Mouse (Mus musculus) macrophage (primary cell): ENCODE results near the gene Dcp1a. TPM values are rescaled to one million over a fixed set of nuclear protein-coding genes. Genes with fewer than 3 reads are reported as not detected.
"Not testable (repeated sequence)": the region's sequence is repeated elsewhere in the genome, so short reads cannot be mapped to it uniquely, and the experiment has no call there.

Experiments
- H3K27ac ChIP-seq: fragments of 350-480 bp; formaldehyde crosslinking; 2 replicates; pipeline ENCODE4 v1.9.0; 2021
- H3K36me3 ChIP-seq: fragments of 350-480 bp; formaldehyde crosslinking; 2 replicates; pipeline ENCODE4 v1.9.0; 2021; ENCODE audit errors: inconsistent target
- H3K4me3 ChIP-seq: fragments of 350-480 bp; formaldehyde crosslinking; 2 replicates; pipeline ENCODE4 v1.9.0; 2021; ENCODE audit errors: inconsistent target
- H3K79me2 ChIP-seq: fragments of 350-480 bp; formaldehyde crosslinking; 2 replicates; pipeline ENCODE4 v1.9.0; 2021; ENCODE audit errors: inconsistent target
- WGBS: methylation state at CpG from one replicate; pipeline ENCODE4 v1.1.7; 2026; ENCODE audit warnings: inconsistent platforms; ENCODE audit not compliant: missing documents; 5-methylcytosine and 5-hydroxymethylcytosine counted together
- polyA plus RNA-seq: library from polyadenylated mRNA; stranded (reverse); fragments of 250-400 nt; gene quantifications from 3 replicates; pipeline ENCODE4 v1.2.4, GENCODE M21; 2018; ENCODE audit warnings: inconsistent platforms

The Dcp1a gene
- polyA plus RNA-seq, 1 experiment from 2014 or later: 11.6 TPM

DNA sequence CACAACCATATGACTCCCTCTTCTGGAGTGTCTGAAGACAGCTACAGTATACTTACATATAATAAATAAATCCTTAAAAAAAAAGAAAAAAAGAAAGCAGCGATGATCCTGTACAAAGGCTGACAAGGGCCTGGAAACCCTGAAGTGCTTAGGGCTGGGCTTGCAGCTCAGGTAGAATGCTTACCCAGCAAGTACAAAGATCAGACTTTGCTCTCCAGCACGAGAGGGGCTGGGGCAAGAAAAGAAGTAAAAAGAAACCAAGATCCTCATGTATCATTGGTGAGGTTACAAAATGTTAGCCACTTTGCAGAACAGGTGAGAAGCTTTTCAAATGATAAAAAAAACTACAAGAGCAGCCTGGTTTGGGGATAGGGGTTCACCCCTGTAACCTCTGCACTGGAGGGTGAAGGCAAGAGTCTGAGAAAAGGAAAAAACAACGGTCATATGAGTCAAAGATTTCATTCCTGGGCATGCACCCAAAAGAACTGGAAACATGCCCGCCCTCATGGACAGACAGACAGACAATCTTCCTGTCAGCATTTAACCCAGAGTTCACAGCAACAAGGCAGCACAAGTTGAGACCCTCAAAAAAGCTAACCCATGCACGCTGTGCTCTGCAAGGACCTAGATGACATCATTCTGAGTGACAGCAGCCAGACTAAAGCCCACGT, 54.6 kb downstream of the Dcp1a start:
- 67% methylated on average over 6 of the region's 6 CpGs for WGBS
- H3K4me3 ChIP-seq: no peak overlapping the region
- no peaks in the 10 kb centered on the region for H3K36me3 ChIP-seq
- no peak overlapping the region for H3K27ac ChIP-seq
- no peaks in the 10 kb centered on the region for H3K79me2 ChIP-seq

DNA sequence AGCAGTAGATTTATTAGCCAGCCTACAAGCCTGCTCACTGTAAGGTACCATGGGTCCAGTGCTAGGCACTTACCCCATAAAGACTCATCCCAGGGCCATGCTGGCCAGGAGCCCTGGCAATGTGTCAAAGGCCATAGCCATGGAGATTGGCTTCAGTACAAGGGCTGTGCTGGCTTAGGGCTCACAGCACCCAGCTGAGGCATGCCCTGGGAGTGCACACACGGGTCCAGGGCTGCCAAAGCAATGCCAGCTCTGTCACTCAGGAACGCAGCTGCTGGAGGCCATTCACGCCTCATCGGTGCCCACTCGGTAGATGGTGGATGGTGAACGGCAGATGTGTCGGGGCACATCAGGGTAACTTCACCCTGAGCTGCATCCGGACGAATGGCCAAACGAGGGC, 62.2 kb downstream of the Dcp1a start:
- H3K4me3 ChIP-seq: no peak overlapping the region
- 87% methylated on average over 10 of the region's 10 CpGs for WGBS
- H3K36me3 ChIP-seq: no peaks in the 10 kb centered on the region
- no peaks in the 10 kb centered on the region for H3K79me2 ChIP-seq
- no peak overlapping the region for H3K27ac ChIP-seq

DNA sequence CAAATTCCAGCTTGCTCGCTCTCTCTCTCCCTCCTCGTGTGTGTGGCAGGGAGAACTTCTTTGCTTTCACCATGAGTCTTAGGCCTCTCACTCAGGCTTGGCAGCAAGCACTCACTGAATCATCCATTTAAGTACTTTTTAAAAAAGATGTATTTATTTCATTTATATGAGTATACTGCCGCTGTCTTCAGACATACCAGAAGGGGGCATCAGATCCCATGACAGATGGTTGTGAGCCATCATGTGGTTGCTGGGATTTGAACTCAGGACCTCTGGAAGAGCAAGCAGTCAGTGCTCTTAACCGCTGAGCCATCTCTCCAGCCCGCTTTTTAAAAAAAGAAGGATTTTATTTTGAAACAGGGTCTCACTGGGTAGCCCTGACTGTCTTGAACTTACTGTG, 64.0 kb downstream of the Dcp1a start:
- H3K79me2 ChIP-seq, H3K36me3 ChIP-seq, H3K27ac ChIP-seq, H3K4me3 ChIP-seq: not testable (repeated sequence)
- 95% methylated on average over 5 of the region's 5 CpGs for WGBS

DNA sequence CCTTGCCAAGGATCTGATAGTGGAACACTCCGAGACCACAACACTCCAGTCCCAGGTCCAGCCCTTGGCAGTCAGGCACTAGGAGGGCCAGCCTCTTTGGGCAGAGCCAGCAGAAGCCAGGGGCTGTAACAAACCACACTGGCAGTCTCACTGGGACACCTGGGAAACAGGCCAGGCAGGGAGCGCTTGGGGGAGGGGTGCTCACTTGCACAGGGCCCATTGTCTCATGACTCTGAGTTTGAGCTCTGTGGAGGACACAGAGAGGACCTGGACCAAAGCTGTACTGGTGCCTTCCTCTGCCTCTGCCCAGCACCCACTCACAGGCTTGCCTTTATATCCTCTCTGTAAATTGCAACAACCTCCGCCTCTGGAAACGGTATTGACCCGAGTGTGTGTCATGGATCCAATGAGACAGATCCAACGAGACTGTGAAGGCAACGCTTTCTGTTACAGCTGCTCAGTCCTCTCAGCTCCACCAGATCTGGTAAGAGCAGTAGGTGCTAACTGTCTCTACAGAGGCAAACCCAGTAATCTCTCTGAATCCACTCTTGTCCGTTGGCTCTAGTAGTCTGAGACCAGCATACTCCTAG, 68.9 kb downstream of the Dcp1a start, which contains the start of gene Tkt:
Tkt (plus strand) TSS at position 229 of the 590 bp plus-strand sequence.
- WGBS: 54% methylated on average over 8 of the region's 8 CpGs
- Histone ChIP-seq H3K4me3 (peak within 1 kb of the TSS; percentile 30; the same call in 1 of the 2 replicates), H3K27ac (peak within 1 kb of the TSS; percentile 85), H3K79me2 (peaks cover 38% of the 10 kb centered on the region), H3K36me3 (no peaks in the 10 kb centered on the region)

DNA sequence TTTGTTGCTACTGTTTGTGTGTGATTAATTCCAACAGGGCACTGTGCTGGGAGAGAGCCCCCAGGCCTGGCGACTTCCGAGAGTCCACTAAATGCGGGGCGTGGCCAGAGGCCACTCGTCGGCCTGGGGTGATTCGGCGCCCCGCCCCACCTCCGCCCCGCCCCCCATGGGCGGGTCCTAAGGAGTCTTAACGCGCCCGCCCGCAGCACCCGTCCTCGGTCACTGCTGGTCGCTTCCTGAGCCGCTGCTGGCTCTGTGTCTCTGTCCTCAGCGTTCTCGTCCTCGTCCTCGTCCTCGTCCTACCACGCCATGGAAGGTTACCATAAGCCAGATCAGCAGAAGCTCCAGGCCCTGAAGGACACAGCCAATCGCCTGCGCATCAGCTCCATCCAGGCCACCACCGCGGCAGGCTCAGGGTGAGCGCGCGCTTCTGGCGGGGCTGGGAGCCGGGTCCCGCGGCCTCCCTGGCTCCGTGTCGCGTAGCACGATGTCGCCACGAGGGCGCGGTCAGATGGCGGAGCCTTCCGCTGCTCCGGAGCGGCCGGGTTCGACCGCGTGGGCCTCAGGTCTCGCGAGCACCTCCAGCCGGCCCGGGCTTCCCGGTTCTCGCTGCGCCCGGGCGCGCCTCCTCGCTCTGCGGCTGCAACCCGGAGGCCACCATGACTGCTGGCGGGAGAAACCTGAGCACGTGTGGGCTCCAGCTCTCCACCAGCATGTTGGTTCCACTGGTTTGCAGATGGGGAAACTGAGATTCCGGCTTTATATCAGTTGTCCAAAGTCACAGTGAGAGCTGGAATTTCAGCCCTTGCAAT, 69.8 kb downstream of the Dcp1a start:
- peaks cover 48% of the 10 kb centered on the region for H3K79me2 ChIP-seq
- WGBS: 0% methylated on average over 67 of the region's 69 CpGs
- H3K4me3 ChIP-seq: peak overlapping the region; percentile 88
- peak overlapping the region; percentile 85 for H3K27ac ChIP-seq
- no peaks in the 10 kb centered on the region for H3K36me3 ChIP-seq

DNA sequence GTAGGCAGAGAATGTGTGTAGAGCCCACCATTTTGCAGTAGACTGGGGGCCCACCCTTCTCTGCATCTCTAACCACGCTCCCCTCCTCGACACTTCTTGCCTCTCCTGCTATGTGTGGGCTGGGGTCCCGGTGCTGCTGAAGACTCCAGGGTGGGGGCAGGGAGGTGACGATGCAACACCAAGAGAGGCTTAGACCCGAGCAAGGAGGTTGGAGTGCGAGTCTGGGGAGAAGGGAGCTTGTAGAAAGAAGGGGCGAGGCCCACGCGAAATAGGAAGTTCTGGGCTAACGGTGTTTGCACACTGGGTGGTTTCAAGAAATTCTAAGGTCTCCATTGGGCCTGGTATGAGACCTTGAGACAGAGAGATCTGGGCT, 70.4 kb downstream of the Dcp1a start:
- H3K4me3 ChIP-seq: peak overlapping the region; percentile 88
- 2% methylated on average over 10 of the region's 10 CpGs for WGBS
- H3K36me3 ChIP-seq: no peaks in the 10 kb centered on the region
- peak overlapping the region; percentile 84 for H3K27ac ChIP-seq
- peaks cover 54% of the 10 kb centered on the region for H3K79me2 ChIP-seq

DNA sequence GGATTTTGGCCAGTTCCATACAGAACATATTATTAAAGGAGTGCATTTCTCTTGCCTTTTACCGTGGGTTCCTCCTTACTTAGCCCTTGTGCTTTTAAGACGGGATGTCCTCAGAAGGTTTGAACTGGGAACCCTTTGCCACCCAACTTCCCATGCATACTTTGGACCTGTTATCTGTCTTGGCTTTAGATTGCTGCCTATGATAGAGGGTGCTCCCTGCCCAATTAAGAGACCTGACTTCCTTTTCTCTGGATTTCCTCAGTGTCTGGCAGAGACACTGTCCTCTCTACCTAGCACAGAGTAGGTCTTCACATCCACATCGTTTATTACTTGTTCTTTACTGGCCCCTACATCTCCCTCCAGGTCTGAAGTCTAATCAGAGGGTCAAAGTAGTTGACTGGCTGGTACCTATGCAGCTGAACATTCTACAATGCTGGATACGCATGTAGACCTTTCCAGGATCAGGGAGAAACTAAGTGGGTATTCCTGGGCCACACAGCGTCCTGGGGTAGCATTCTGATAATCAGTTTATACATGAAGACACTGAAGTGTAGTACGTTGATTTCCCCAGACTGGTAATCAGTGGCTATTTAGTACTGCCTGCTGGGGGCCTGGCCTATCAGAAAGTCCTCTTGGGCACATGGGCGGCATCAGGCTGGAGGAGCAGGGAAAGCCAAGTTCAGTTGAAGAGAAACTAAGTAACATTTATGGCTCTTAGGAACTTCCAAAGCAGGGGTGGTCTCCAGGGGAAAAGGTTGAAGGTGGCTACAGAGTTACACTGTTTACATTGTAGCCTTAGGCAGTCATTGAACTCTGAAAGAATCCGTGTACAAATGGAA, 71.1 kb downstream of the Dcp1a start:
- Histone ChIP-seq H3K79me2 (peaks cover 60% of the 10 kb centered on the region), H3K4me3 (peak overlapping the region; percentile 88), H3K27ac (peak overlapping the region; percentile 84), H3K36me3 (no peaks in the 10 kb centered on the region)
- WGBS: 35% methylated on average over 8 of the region's 8 CpGs

DNA sequence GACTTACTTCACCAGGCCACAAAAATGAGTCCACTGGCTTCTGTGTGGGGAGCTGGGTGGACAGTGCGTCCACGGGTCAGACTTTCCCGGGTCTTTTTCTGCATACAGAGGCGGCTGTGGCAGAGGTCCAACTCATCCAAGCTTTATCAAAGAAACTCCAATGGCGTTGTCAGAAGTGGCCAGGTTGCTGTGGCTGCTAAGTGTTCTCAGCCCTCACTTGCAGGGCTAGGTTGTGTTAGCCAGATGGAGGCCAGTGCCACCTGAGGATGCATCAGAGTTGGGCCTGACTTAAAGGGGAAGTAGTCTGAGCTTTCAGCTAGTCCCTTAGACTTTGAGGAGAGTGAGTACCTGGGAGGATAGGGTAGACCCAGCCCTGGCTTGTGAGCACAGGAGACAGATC, 72.2 kb downstream of the Dcp1a start:
- 64% methylated on average over 5 of the region's 5 CpGs for WGBS
- Histone ChIP-seq H3K27ac (no peak overlapping the region), H3K4me3 (no peak overlapping the region), H3K36me3 (0 out of 2 replicates have a peak, but pooled peaks cover 10% of the 10 kb centered on the region), H3K79me2 (peaks cover 71% of the 10 kb centered on the region)

DNA sequence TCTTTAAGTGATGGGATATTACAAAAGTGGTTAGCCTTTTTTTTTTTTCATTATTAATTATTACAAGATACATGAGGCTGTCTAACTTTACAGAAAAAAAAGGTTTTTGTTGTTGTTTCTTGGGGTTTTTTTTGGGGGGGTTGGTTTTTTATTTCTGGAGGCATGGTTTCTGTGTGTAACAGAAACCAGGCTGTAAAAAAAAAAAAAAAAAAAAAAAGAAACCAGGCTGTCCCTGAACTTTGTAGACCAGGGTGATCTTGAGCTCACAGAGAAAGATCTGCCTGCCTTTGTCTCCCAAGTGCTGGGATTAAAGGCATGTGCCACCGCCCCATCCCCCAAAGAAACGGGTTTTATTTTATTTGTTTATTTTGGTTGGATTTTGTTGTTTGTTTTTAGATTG, 72.6 kb downstream of the Dcp1a start:
- no peak overlapping the region for H3K4me3 ChIP-seq
- WGBS: 92% methylated on average over 2 of the region's 2 CpGs
- H3K36me3 ChIP-seq: 0 out of 2 replicates have a peak, but pooled peaks cover 11% of the 10 kb centered on the region
- no peak overlapping the region for H3K27ac ChIP-seq
- H3K79me2 ChIP-seq: peaks cover 76% of the 10 kb centered on the region

DNA sequence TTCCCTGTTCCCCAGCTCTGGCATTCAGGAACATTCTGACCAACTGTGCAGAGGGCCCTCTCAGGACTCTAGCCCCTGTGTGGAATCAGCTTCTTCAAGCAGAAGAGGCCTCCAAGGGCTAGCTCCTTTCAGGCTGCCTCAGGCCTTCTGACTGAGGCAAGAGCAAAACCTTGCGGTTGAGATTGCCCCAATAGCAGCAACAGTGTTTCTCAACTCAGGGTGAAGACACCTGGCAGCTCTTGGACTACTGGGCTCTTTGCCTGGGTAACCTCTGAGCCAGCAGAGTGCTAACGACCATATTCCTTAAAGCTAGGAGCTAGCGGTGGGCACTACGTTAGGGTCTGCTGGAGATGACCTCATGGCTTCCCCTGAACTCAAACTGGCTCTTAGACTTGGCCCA, 73.8 kb downstream of the Dcp1a start:
- Histone ChIP-seq H3K4me3 (no peak overlapping the region), H3K36me3 (peaks cover 23% of the 10 kb centered on the region; the same call in 1 of the 2 replicates), H3K27ac (no peak overlapping the region), H3K79me2 (peaks cover 88% of the 10 kb centered on the region)
- WGBS: 45% methylated on average over 4 of the region's 4 CpGs

DNA sequence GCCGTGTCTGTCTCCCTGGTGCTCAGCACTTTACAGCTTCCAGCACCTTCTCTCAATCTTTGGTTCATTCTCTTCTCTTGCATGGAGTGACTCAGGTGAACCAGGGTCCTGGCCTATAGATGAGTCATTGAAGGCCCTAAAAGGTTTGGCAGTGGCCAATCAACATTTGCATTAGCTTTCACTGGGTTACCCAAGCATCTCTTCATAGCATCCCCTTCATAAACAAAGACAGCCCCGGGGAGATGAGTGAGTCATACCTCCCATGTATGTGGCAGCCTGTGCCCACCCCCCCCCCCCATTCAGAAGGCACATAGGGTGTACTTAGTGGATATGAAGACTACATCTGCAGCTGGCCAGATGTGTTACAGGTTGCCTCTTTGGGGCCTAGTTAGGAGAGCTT, 77.3 kb downstream of the Dcp1a start:
- WGBS: 90% methylated on average over 2 of the region's 2 CpGs
- Histone ChIP-seq H3K27ac (no peak overlapping the region), H3K79me2 (peaks cover 89% of the 10 kb centered on the region), H3K36me3 (peaks cover 56% of the 10 kb centered on the region), H3K4me3 (no peak overlapping the region)

DNA sequence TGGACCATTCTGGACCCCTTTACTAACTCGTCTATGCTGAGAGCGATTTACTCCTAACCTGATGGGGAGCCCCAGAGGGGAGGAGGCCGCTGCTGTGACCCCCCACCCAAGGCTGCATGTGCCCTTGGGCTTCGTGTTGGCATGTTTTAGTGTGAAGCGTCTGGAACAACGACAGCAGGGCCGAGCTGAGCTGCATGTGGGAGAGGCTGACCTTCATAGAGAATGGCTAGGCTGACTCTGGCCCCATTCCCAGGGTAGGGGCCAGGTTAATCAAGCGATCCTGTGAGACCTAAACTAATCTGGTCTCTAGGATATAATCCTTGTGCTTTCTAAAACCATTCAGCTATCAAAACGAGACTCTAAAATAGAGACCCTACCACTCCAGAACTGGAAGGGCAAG, 78.4 kb downstream of the Dcp1a start:
- 95% methylated on average over 9 of the region's 9 CpGs for WGBS
- peaks cover 61% of the 10 kb centered on the region for H3K36me3 ChIP-seq

DNA sequence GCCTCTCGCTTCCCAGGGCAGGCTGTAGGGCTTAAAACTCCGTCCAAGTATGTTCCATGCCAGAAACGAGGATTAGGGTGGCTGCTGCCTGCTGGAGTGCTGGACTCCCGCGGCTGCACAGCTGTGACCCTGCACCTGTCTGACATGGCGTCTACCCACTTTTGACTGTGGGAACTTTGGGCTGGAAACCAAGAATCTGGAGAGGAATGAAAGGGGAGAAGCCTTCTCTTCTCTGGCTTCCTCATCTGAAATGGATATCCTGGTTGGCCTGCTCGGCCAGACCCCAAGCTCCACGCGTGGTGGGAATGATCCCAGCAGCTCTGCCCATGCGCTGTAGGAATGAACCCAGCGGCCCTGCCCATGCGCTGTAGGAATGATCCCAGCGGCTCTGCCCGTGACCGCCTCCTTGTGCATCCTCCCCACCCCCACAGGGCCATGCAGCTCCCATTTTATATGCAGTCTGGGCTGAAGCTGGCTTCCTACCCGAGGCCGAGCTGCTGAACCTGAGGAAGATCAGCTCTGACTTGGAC, 80.1 kb downstream of the Dcp1a start:
- Histone ChIP-seq H3K79me2 (peaks cover 62% of the 10 kb centered on the region), H3K36me3 (peaks cover 61% of the 10 kb centered on the region), H3K27ac (no peak overlapping the region), H3K4me3 (no peak overlapping the region)
- WGBS: 95% methylated on average over 17 of the region's 17 CpGs

More for the DNA sequence above, 78.4 kb downstream of the Dcp1a start:
- Histone ChIP-seq H3K79me2 (peaks cover 78% of the 10 kb centered on the region), H3K4me3 (no peak overlapping the region), H3K27ac (no peak overlapping the region)

DNA sequence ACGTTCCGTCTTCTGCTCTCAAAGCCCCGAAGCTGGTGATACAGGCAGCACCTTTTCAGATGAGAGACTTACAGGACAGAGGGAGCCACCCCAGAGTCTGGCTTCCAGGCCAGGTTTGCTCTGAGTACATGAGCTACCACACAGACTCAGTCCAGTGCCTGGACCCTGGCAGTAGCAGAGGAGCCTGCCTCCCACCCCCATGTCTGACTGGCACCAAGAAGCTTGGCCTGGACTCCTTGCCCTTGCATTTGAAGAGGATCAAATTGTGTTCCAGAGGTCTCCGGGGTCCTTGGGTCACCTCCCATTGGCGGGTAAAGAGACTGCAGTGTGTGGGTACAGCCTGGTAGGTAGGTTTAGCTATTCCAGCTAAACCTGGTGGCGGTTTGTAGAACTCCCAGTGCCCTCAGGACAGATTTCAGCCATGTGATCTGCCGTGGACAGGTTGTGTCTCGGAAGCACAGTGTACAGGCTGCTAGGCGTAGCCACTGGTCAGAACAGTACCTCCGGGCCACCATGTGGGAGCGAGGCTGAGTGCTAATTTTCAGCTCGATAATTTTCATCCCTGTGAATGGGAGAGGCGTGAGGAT, 81.6 kb downstream of the Dcp1a start:
- Histone ChIP-seq H3K27ac (no peak overlapping the region), H3K4me3 (no peak overlapping the region), H3K79me2 (peaks cover 55% of the 10 kb centered on the region), H3K36me3 (peaks cover 69% of the 10 kb centered on the region)
- 92% methylated on average over 13 of the region's 13 CpGs for WGBS
